Mouse (Mus musculus) midbrain, embryonic 11.5 days (tissue): ENCODE data around the gene Map4k2. TPM values are rescaled to one million over a fixed set of nuclear protein-coding genes. Genes with fewer than 3 reads are reported as not detected.
A peak's percentile ranks its signal among the peaks of the same experiment; 100 is the strongest.

Source experiments
- ATAC-seq: fragments of 200-750 bp; cut with Nextera tagmentation; 2 replicates; pipeline ENCODE4 v1.8.0; 2017; ENCODE audit warnings: moderate TSS enrichment, moderate library complexity; ENCODE audit not compliant: low FRiP score
- DNase-seq: peaks from one replicate; pipeline ENCODE4 v3.0.0; 2015; ENCODE audit warnings: low spot score; ENCODE audit errors: missing footprints
- H3K27ac ChIP-seq: fragments of 300-500 bp; sonication (generic); 2 replicates; pipeline ENCODE4 v1.5.1; 2014; ENCODE audit warnings: low read depth, low read length
- H3K27me3 ChIP-seq: fragments of 300-500 bp; sonication (generic); 2 replicates; pipeline ENCODE4 v1.6.1; 2014; ENCODE audit warnings: mild to moderate bottlenecking, low read length, moderate library complexity, mixed read lengths; ENCODE audit not compliant: control insufficient read depth, insufficient read depth
- H3K36me3 ChIP-seq: fragments of 300-500 bp; sonication (generic); 2 replicates; pipeline ENCODE4 v1.6.1; 2014; ENCODE audit warnings: mild to moderate bottlenecking, low read length, moderate library complexity, mixed read lengths; ENCODE audit not compliant: control insufficient read depth, insufficient read depth
- H3K4me1 ChIP-seq: fragments of 300-500 bp; sonication (generic); 2 replicates; pipeline ENCODE4 v1.6.1; 2014; ENCODE audit warnings: low read length; ENCODE audit not compliant: control insufficient read depth, insufficient read depth
- H3K4me2 ChIP-seq: fragments of 300-500 bp; sonication (generic); 2 replicates; pipeline ENCODE4 v1.6.1; 2014; ENCODE audit warnings: mild to moderate bottlenecking, moderate library complexity
- H3K4me3 ChIP-seq: fragments of 300-500 bp; sonication (generic); 2 replicates; pipeline ENCODE4 v1.5.1; 2014; ENCODE audit warnings: low read depth, low read length
- H3K9ac ChIP-seq: fragments of 300-500 bp; sonication (generic); 2 replicates; pipeline ENCODE4 v1.6.1; 2014; ENCODE audit warnings: low read length
- H3K9me3 ChIP-seq: fragments of 300-500 bp; sonication (generic); 2 replicates; pipeline ENCODE4 v1.6.1; 2016; ENCODE audit warnings: low read length; ENCODE audit not compliant: control insufficient read depth
- WGBS: fragments of 180-500 bp; shearing (Covaris S2); extraction: QIAGEN DNeasy Blood & Tissue Kit; methylation state at CpG from one replicate; pipeline ENCODE4 v1.1.7; 2014; 5-methylcytosine and 5-hydroxymethylcytosine counted together
- polyA plus RNA-seq: library from polyadenylated mRNA; unstranded; fragments of >200 nt; fragmentation: Nextera tagmentation; extraction: Ambion mirVana; gene quantifications from 2 replicates; pipeline ENCODE4 v1.2.1, GENCODE M21; 2014

Gene Map4k2
- polyA plus RNA-seq, 1 experiment from 2014 or later, result 8.6 TPM

DNA sequence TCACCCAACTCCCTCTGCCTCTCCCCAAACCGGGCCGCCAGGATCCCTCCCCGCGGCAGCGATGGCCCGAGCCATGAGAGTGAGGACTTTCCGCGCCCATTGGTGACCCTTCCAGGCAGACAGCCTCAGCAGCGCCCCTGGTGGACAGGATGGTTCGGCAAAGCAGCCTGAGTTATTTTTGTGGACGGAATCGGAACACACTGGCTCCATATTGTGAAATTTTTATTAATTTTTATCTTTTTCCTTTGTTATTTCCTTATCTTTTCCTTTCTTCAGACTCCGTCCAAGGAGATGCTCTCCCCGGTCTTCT lies 35.3 kb downstream of the Map4k2 start:
- H3K9ac ChIP-seq, result no peak overlapping the region
- DNase-seq (peak; percentile 92), ATAC-seq (no peak)
- H3K9me3 ChIP-seq, result no peaks in the 10 kb centered on the region
- H3K36me3 ChIP-seq, result peaks cover 61% of the 10 kb centered on the region
- no peak overlapping the region for H3K4me2 ChIP-seq
- 71% methylated on average over 14 of the region's 14 CpGs for WGBS
- H3K4me3 ChIP-seq, result no peak overlapping the region
- peaks cover 5% of the 10 kb centered on the region; the same call in 1 of the 2 replicates for H3K4me1 ChIP-seq
- H3K27ac ChIP-seq, result no peak overlapping the region
- H3K27me3 ChIP-seq, result no peaks in the 10 kb centered on the region

DNA sequence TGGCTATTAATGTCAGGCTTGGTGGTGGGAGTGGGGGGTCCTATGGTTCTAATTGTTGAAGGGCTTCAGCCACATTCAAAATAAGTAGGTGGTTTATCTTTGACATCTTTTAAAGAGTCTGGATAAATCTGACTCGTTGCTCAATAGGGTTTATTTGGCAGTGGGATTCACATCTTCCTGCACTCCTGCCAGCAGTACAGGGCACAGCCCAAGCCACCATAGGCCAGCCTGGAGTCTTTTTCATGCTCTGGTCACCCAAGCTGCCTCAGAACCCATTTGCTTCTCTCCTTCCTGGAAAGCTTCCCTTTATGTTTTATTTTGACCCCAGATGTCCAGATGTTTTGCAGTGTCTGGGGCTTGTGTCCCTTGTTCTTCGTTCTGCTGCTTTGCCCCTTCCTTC lies 35.7 kb downstream of the Map4k2 start:
- Histone ChIP-seq H3K36me3 (peaks cover 57% of the 10 kb centered on the region), H3K9ac (no peak overlapping the region), H3K27me3 (no peaks in the 10 kb centered on the region), H3K4me2 (no peak overlapping the region), H3K4me3 (no peak overlapping the region), H3K27ac (no peak overlapping the region), H3K4me1 (peaks cover 5% of the 10 kb centered on the region; the same call in 1 of the 2 replicates), H3K9me3 (no peaks in the 10 kb centered on the region)
- ATAC-seq (no peak), DNase-seq (no peak)
- WGBS, result 82% methylated on average over 2 of the region's 2 CpGs

DNA sequence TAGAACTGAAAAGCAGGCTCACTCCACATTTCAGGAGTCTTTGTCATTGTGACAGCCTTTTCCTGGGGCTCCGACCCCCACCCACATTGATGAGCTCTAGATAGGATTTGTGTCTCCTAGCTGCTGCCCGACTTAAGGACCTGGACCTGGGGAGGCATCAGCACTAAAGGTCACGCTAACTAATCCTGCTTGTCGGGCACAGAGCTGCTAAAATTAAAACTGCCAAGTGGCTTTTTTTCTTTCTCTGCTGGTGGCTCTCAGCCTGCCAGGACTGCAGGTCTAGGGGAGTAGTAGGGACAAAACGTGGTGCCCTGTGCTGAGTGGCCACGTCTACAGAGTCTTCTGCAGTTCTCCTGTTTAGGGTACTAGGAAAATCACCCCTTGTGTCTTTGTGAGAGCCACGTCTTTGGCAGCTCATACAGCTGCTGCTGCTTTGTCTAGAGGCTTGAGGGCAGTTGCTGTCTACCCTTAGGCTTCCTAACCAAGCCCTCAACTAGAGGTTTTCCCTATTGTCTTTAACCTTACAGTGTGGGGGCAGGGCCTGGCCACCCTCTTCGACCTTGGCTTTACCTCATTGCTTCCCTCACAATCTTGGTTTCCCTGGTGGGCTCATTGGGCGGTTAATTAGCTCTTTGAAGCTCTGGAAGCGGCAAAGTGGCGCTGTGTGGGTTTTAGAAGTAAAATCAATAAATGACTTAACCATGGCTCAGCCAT lies 36.5 kb downstream of the Map4k2 start:
- no peak overlapping the region for H3K4me3 ChIP-seq
- peaks cover 5% of the 10 kb centered on the region; the same call in 1 of the 2 replicates for H3K4me1 ChIP-seq
- H3K4me2 ChIP-seq, result no peak overlapping the region
- no peaks in the 10 kb centered on the region for H3K9me3 ChIP-seq
- H3K36me3 ChIP-seq, result peaks cover 48% of the 10 kb centered on the region
- H3K27ac ChIP-seq, result peak overlapping the region; percentile 61
- DNase-seq (no peak), ATAC-seq (peak; percentile 50; the same call in 1 of the 2 replicates)
- WGBS, result 59% methylated on average over 11 of the region's 11 CpGs
- no peak overlapping the region for H3K9ac ChIP-seq
- no peaks in the 10 kb centered on the region for H3K27me3 ChIP-seq

DNA sequence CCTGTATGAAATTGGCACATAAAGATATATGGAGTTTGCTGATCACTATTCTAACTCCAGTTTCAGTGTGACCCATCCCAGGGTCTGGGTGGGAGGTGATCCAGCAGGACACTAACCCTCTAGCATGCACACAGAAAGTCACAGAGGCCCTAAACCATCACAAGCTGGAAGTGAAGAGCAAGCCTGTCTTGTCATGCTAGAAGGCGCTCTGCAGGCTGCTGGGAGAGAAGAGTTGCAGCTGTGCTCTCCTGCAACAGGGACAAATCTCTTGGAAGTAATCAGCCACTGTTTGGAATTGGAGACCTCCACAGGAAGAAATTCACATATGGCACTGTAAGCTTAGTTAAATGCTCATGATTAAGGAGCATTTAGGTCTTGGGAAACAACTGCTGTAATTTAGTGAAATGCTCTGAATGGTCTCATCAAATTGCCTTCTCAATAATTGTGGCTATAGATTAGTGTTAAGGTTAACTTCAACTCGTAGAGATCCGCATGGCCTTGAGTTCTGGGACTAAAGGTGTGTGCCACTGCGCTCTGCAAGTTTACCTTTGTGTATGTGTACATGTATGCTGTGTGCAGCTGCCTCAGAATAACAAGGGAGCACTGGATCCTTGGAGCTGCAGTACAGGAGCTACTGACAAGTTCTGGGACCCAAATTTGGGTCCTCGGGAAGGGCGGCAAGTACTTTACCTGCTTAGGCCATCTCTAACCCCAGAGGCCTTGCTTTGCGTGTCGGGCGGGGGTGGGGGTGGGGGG lies 39.7 kb downstream of the Map4k2 start:
- H3K4me3 ChIP-seq, result no peak overlapping the region
- no peaks in the 10 kb centered on the region for H3K9me3 ChIP-seq
- DNase-seq, result peak; percentile 84
- H3K9ac ChIP-seq, result no peak overlapping the region
- peaks cover 17% of the 10 kb centered on the region for H3K4me1 ChIP-seq
- 95% methylated on average over 9 of the region's 9 CpGs for WGBS
- H3K27ac ChIP-seq, result no peak overlapping the region
- no peak overlapping the region for H3K4me2 ChIP-seq
- ATAC-seq, result no peak
- H3K36me3 ChIP-seq, result peaks cover 19% of the 10 kb centered on the region
- H3K27me3 ChIP-seq, result no peaks in the 10 kb centered on the region

DNA sequence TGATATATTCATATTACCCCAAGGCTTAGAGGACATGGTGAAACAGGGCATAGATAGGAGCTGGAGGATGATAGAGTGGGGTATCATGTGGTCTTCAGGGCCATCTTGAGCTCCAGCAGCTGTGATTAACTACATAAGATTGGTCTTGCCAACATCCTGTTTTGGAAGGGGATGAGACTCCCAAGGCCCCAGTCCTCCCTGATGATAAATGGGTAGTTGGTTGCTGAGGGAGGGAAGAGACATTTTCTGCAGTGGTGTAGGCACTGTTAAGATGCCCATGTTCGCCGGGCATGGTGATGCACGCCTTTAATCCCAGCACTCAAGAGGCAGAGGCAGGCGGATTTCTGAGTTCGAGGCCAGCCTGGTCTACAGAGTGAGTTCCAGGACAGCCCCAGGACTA lies 40.3 kb downstream of the Map4k2 start:
- DNase-seq, result no peak
- H3K36me3 ChIP-seq, result peaks cover 12% of the 10 kb centered on the region
- no peak overlapping the region for H3K9ac ChIP-seq
- H3K4me3 ChIP-seq, result no peak overlapping the region
- H3K27ac ChIP-seq, result no peak overlapping the region
- no peaks in the 10 kb centered on the region for H3K9me3 ChIP-seq
- H3K4me1 ChIP-seq, result peaks cover 17% of the 10 kb centered on the region
- no peak overlapping the region for H3K4me2 ChIP-seq
- 95% methylated on average over 5 of the region's 5 CpGs for WGBS
- ATAC-seq, result no peak
- no peaks in the 10 kb centered on the region for H3K27me3 ChIP-seq

DNA sequence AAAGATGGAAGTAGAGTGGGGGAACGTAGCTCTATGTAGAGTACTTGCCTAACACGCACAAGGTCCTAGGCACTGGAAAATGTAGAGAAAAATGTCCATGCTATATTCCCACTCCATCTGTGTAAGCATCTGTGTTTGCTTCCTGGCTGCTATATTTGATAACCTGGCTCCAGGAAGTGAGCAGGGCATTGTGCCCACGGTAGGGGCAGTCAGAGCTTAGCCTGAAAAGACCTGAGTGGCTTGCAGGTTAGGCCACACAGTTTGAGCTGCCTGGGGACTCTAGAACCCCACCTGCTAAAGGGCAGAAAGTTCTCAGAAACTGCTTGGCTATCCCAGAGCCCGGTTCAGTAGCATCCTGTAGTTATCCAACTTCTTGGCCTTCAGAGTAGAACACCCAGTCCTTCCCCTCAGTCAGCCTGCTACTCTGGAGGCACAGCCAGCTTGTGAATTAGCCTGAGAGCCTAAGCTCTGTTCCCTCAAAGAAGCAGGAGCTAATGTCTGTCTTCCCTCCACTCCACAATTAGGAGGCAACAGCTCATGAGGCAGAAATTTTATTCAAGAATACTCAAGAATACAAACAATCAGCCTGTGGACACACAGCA lies 41.5 kb downstream of the Map4k2 start:
- Histone ChIP-seq H3K9me3 (no peaks in the 10 kb centered on the region), H3K4me2 (no peak overlapping the region), H3K27ac (no peak overlapping the region), H3K4me3 (no peak overlapping the region), H3K36me3 (peaks cover 6% of the 10 kb centered on the region), H3K27me3 (no peaks in the 10 kb centered on the region), H3K9ac (no peak overlapping the region), H3K4me1 (peaks cover 14% of the 10 kb centered on the region)
- DNase-seq (no peak), ATAC-seq (no peak)
- WGBS, result 82% methylated on average over 4 of the region's 4 CpGs

DNA sequence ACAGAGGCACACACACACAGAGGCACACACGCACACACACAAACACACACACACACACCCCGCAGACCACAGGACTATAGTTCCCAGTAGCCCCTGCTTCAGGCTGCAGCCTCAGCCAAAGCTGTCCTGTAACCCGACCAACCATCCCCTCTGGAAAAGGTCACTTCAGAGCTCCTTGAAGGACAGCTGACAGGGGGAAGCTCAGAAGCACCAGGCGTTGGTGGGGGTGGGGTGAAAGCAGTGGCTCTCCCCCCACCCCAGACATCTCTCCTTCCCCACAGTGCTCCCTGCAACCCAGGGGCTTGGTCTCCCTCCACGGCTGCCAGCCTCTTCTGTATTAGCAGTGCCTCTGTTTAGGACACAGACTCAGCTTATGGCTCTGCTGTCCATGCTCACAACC lies 42.5 kb downstream of the Map4k2 start:
- 0 out of 2 replicates have a peak, but pooled peaks cover 2% of the 10 kb centered on the region for H3K36me3 ChIP-seq
- H3K4me1 ChIP-seq, result peaks cover 12% of the 10 kb centered on the region
- DNase-seq, result no peak
- 42% methylated on average over 5 of the region's 5 CpGs for WGBS
- H3K27me3 ChIP-seq, result no peaks in the 10 kb centered on the region
- H3K9ac ChIP-seq, result 0 out of 2 replicates have a peak overlapping the region, but pooled peaks have one; percentile 14
- no peak overlapping the region for H3K27ac ChIP-seq
- no peaks in the 10 kb centered on the region for H3K9me3 ChIP-seq
- H3K4me3 ChIP-seq, result no peak overlapping the region
- no peak overlapping the region for H3K4me2 ChIP-seq
- ATAC-seq, result no peak

DNA sequence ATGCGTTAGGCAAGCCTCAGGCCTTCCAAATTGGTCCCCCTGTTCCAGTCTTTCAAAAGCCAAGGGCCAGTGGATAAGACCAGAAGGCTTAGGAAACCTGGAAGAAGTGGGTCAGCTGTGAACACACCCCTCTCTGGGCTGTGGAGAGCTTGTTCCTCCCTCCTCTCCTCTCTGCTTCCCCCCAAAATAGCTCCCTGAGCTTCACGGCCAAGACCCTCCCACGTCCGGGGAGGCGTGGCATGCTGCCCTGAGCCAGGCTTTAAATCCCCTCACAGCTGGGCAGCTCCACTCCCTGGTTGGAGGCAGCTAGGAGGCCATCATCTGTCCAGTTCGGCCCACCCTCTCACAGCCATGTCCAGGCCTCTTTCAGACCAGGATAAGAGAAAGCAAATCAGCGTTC lies 43.2 kb downstream of the Map4k2 start, which contains the start of gene Pygm:
TSS of gene Pygm (plus strand) at position 272 of the 400 bp plus-strand sequence.
- Histone ChIP-seq H3K36me3 (no peaks in the 10 kb centered on the region), H3K4me3 (no peak within 1 kb of the TSS), H3K27me3 (no peaks in the 10 kb centered on the region), H3K9ac (0 out of 2 replicates have a peak within 1 kb of the TSS, but pooled peaks have one; percentile 14), H3K9me3 (no peaks in the 10 kb centered on the region), H3K27ac (no peak within 1 kb of the TSS), H3K4me2 (no peak within 1 kb of the TSS), H3K4me1 (peaks cover 12% of the 10 kb centered on the region)
- peak; percentile 89 for DNase-seq
- no peak for ATAC-seq
- 10% methylated on average over 7 of the region's 7 CpGs for WGBS

DNA sequence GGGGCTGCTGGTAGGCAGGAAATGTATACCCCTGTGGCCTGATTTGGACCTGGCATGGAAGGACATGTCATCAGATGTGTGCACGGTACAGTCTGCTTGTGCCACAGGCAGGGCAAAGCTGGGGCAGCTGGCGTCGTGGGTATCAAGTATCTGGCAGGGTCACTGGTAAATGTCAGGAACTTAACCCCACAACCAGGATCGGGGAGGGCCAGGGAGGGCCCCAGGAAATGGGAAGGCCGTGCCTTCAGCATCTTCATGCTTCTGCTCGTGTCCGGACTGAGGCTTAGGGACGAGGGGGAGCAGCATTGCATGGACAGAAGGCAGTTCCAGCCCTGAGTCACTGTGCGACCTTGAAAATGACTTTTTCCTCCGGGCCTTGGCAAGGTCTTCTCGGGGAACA lies 44.0 kb downstream of the Map4k2 start:
- H3K4me2 ChIP-seq, result no peak overlapping the region
- H3K4me1 ChIP-seq, result peaks cover 19% of the 10 kb centered on the region
- WGBS, result 83% methylated on average over 11 of the region's 11 CpGs
- no peaks in the 10 kb centered on the region for H3K9me3 ChIP-seq
- DNase-seq (no peak), ATAC-seq (no peak)
- H3K27ac ChIP-seq, result no peak overlapping the region
- H3K27me3 ChIP-seq, result no peaks in the 10 kb centered on the region
- H3K4me3 ChIP-seq, result no peak overlapping the region
- no peak overlapping the region for H3K9ac ChIP-seq
- H3K36me3 ChIP-seq, result no peaks in the 10 kb centered on the region
